Mouse (Mus musculus): Measurements from ENCODE around the gene Hepacam2. TPM values are rescaled to one million over a fixed set of nuclear protein-coding genes. Genes with fewer than 3 reads are reported as not detected.

Gene Hepacam2
- polyA plus RNA-seq, 1 experiment from 2014 or later: 0.86 TPM

Other genes starting within 250 kb of the Hepacam2 start
- 4.3 and 4.4 TPM in 2 replicates for gene Samd9l, start 98.7 kb downstream of the Hepacam2 start, polyA plus RNA-seq (2014; fragmentation: Nextera tagmentation; extraction: Ambion mirVana)
- 24.8 and 28.2 TPM in 2 replicates for gene Vps50, start 84 bp upstream of the Hepacam2 start, polyA plus RNA-seq (2014; fragmentation: Nextera tagmentation; extraction: Ambion mirVana)

All from embryonic facial prominence, embryonic 14.5 days (tissue).